10 mouse cellular contexts compared by ENCODE assay signal in the genomic region with DNA sequence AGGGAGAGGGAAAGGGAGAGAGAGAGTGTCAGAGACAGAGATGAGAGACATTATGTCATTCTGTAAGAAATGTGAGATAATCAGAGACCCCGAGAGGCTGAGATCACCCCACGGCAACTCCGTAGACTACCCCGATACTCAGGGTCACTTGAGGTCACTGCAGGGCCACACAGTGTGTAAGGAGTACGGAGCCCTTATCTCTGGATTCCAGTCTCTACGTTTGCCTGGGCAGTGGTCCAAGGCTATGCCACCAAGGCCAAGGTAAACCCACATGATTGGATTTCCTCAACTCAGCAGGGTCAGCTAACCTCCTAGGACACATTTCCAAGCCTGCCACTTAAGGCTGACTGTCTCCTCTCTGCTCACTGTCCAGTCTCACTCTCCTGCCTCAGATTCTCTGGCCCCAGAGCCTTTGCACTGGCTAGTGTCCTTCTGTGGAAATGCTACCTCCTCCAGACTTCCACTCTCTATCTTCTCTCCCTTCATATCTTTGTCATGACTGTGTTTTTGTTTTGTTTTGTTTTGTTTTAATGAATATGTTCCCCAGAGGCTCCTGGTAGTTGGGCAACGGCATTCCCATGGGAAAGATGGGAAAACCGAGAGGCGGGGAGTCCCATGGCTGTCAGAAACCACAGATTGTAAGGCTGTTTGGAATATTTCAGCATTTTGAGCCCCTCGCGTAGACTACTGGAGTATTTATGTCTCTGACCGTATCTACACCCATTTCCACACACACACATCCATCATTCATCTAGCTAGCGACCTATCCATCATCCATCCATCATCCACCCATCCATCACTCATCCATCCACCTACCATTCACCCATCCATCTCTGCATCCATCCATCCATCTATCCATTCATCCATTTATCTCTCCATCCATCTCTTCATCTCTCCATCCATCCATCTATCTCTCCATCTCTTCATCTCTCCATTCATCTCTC. TPM values are rescaled to one million over a fixed set of nuclear protein-coding genes. Genes with fewer than 3 reads are reported as not detected.
A peak's percentile ranks its signal among the peaks of the same experiment; 100 is the strongest.
DNase-seq lines count a peak whose midpoint lies in the region; ATAC-seq and TF ChIP-seq lines count a peak whose summit lies in the region.
"Had no signal": no experiment of that assay in that cellular context is flagged by ENCODE, and none has a peak within 500 bp of the region (broad histone marks: within the 10 kb centered on the region; RNA-seq: fewer than 3 reads in every experiment).

No protein-coding gene starts in this region.

- no peak overlapping the region for H3K9ac ChIP-seq in liver, adult 2 months (ENCODE audit: low read depth, low read length)

- H3K27me3 ChIP-seq in liver, adult 2 months (ENCODE audit: control insufficient read depth, insufficient read depth, low read length): no peaks in the 10 kb centered on the region

- no peak for TF ChIP-seq POLR2A in liver, adult 2 months (IDR thresholded peaks at IDR 0.05; ENCODE audit: extremely low read depth, insufficient read depth, low read length)

- H3K4me1 ChIP-seq in liver, adult 2 months (ENCODE audit: control insufficient read depth, insufficient read depth, low read length): 0 out of 2 replicates have a peak, but pooled peaks cover 2% of the 10 kb centered on the region

- peak; percentile 79 for ATAC-seq in erythroid progenitor cell, adult 5-6 weeks (replicated peaks; ENCODE audit: low FRiP score, poor library complexity, severe bottlenecking)

- H3K27ac ChIP-seq in liver, adult 2 months (replicated peaks; ENCODE audit: insufficient read depth, low read depth, low read length): no peak overlapping the region

- DNase-seq in liver, adult 2 months (ENCODE audit: extremely low read depth, low read depth, low spot score): peak; percentile 60
- DNase-seq in liver: no peak
- DNase-seq in kidney, postnatal 10 days: peak; percentile 69
- DNase-seq in spleen, postnatal 36 days (ENCODE audit: low spot score in 2 of 2): peak; percentile 52 to 75
- DNase-seq in frontal cortex, postnatal 14 days (ENCODE audit: low spot score in 2 of 2): no peak
- no peak for DNase-seq in gastrocnemius, adult 8-10 months (ENCODE audit: low spot score in 2 of 2)
- no peak for DNase-seq in right cerebral cortex, postnatal 10 days (ENCODE audit: low spot score in 2 of 2)
- DNase-seq: thymus, adult 18-20 months had no signal

- no peaks in the 10 kb centered on the region for H3K79me2 ChIP-seq in liver, adult 2 months (ENCODE audit: control insufficient read depth, insufficient read depth, low read length)

- H3K36me3 ChIP-seq in liver, adult 2 months (ENCODE audit: control insufficient read depth, insufficient read depth, low read length): no peaks in the 10 kb centered on the region

- no peak overlapping the region for H3K4me3 ChIP-seq in liver, adult 2 months (ENCODE audit: insufficient read depth, low read depth, low read length)

- 59% methylated on average over 13 of the region's 13 CpGs for WGBS in liver, adult 2 months

- no peak for TF ChIP-seq CTCF in liver, adult 2 months (IDR thresholded peaks at IDR 0.05; ENCODE audit: low read depth, low read length)

RNA-seq across cellular contexts. Expression of a gene that starts 33.8 kb away (rescaled TPM):
- not detected in 2 replicates for total RNA-seq in liver, adult 2 months (2014; rRNA removed)
- polyA plus RNA-seq in liver, adult 2 months (2012; rRNA removed): not detected in 2 replicates
- not detected in 2 replicates for total RNA-seq in erythroid progenitor cell, adult 5-6 weeks (2015; ENCODE audit: low replicate concordance)
- not detected in 2 replicates for total RNA-seq in erythroid progenitor cell, adult 5-6 weeks (2017; ENCODE audit: low replicate concordance)
- total RNA-seq in gastrocnemius, adult 8-10 months (2022): under 1 TPM in 1 of 4 experiments, not detected in 3; 0.27 TPM
- polyA plus RNA-seq: limb, embryonic 11.5 days had no signal

RNA-seq across cellular contexts. Expression of a gene that starts 42.6 kb away (rescaled TPM):
- 0.28 and 0.40 TPM in 2 replicates for total RNA-seq in liver, adult 2 months (2014; rRNA removed)
- 1.2 and 1.3 TPM in 2 replicates for polyA plus RNA-seq in liver, adult 2 months (2012; rRNA removed)
- 4.0 and 16.8 TPM in 2 replicates for total RNA-seq in erythroid progenitor cell, adult 5-6 weeks (2015; ENCODE audit: low replicate concordance)
- 1.5 and 7.6 TPM in 2 replicates for total RNA-seq in erythroid progenitor cell, adult 5-6 weeks (2017; ENCODE audit: low replicate concordance)
- 10 to 100 TPM; 12.3 to 22.0 (median 17.2) TPM for total RNA-seq in gastrocnemius, adult 8-10 months (2022)

RNA-seq across cellular contexts. Expression of a gene that starts 44.9 kb away (rescaled TPM):
- 7.4 and 14.5 TPM in 2 replicates for total RNA-seq in liver, adult 2 months (2014; rRNA removed)
- polyA plus RNA-seq in liver, adult 2 months (2012; rRNA removed): 74.7 and 101 TPM in 2 replicates
- total RNA-seq in erythroid progenitor cell, adult 5-6 weeks (2015; ENCODE audit: low replicate concordance): 18.0 and 43.2 TPM in 2 replicates
- total RNA-seq in erythroid progenitor cell, adult 5-6 weeks (2017; ENCODE audit: low replicate concordance): 1.8 and 5.9 TPM in 2 replicates
- 10 to 100 TPM; 38.7 to 49.7 (median 44.0) TPM for total RNA-seq in gastrocnemius, adult 8-10 months (2022)

RNA-seq across cellular contexts. Expression of a gene that starts 45.1 kb away (rescaled TPM):
- total RNA-seq in liver, adult 2 months (2014; rRNA removed): 4.1 and 4.4 TPM in 2 replicates
- polyA plus RNA-seq in liver, adult 2 months (2012; rRNA removed): 4.4 and 6.6 TPM in 2 replicates
- total RNA-seq in erythroid progenitor cell, adult 5-6 weeks (2015; ENCODE audit: low replicate concordance): 4.6 and 24.5 TPM in 2 replicates
- 4.2 and 5.0 TPM in 2 replicates for total RNA-seq in erythroid progenitor cell, adult 5-6 weeks (2017; ENCODE audit: low replicate concordance)
- under 1 TPM; 0.92 to 0.96 (median 0.93) TPM for total RNA-seq in gastrocnemius, adult 8-10 months (2022)

Comparison
In these comparisons a context has a peak if more than half of its experiments do, and no peak if none do; other contexts are left out.
1. DNase-seq: peak in liver, adult 2 months (single experiment), kidney, postnatal 10 days (single experiment) and spleen, postnatal 36 days (2 of 2); none in liver (single experiment), frontal cortex, postnatal 14 days (0 of 2), gastrocnemius, adult 8-10 months (0 of 2) and right cerebral cortex, postnatal 10 days (0 of 2).